Mouse (Mus musculus) urinary bladder, postnatal 14 days (tissue): ENCODE measurements at regions not wholly inside any gene's neighbourhood (a gene's known extent, or its start where the extent isn't known, plus 50 kb on each side); places are given as distances from the start of the nearest gene placed in this dataset.

Experiments
- DNase-seq: peaks from one replicate; pipeline ENCODE4 v3.0.0; 2021; ENCODE audit warnings: low spot score

GRCm38 (mm10) chr4:7228980-7229379 lies 1009.9 kb downstream of the Car8 start:
- DNase-seq: no peak

DNA sequence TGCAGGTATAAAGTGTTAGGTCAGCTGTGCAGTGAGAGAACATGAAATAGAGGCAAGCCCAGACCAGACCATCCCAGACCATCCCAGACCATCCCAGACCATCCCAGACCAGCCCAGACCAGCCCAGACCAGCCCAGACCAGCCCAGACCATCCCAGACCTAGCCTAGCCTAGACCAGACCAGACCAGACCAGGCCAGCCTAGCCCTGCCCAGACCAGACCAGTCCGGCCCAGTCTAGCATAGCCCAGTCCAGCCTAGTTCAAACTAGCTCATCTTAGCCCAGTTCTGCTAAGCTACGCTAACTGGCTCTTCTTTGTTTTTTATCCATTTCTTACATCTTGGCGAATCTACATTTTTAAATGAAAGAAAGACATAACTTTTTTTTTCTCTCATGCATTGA lies 1015.9 kb downstream of the Car8 start:
- DNase-seq: no peak

GRCm38 (mm10) chr4:7220426-7220825 lies 1018.4 kb downstream of the Car8 start:
- no peak for DNase-seq

GRCm38 (mm10) chr4:7215048-7216030 lies 1023.5 kb downstream of the Car8 start:
- no peak for DNase-seq

- no peak for DNase-seq
These were observed 1031.9 kb downstream of the Car8 start for GRCm38 (mm10) chr4:7206987-7207386.

GRCm38 (mm10) chr4:7201816-7202215 lies 1037.0 kb downstream of the Car8 start:
- DNase-seq: no peak

DNA sequence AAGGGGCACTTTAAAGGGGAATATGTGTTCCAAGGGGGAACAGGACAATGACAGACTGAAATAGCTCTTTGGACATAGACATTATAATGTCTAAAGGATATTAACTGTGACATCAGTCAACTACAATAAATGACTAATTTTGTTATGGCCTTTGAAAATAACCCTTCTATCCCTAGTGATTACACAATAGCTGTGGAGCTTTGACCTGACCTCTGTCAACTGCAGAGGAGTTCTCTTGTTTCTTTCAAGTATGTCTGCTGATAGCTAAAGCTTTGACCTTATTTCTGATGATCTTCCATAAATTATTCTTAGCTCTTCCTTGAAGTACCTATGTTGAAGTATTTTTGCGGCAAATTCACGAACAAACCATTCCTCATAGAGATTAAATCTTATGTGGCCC lies 1038.9 kb downstream of the Car8 start:
- no peak for DNase-seq

DNA sequence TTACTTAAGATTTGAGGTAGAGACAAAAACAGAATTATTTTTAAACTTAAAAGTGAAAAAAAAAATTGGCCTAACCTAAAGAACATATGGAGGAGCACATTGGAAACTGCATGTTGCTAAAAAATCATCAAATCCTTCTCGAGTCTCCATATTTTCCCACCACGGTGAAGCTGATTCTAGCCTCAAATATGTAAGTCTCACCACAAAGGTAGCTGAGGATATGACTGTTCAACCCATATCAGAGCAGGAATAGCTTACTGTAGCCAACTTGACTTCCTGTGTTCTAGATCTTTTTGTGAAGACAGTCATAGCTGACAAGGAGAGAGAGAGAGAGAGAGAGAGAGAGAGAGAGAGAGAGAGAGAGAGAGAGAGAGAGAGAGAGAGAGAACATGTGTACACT lies 1039.8 kb downstream of the Car8 start:
- DNase-seq: no peak

- DNase-seq: no peak
These were observed 1042.3 kb downstream of the Car8 start for GRCm38 (mm10) chr4:7196570-7196969.

DNA sequence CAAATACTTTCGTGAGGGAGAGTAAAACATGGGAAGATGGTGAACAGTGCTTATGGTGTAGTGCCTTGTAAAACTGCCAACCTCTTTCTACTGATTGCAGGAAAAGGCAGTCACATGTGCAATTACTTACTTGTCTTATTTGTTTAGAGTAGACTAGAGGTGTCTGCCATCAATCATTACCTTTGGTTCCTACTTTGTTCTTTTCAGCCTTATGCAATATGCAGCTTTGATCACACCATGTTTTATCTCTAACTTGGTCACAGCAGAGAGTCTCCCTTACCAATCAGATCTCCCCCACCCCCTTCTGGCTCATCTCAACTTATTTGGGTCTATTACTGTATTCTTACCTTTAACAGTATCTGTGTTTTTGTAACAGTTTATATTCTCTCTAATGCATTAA lies 1043.2 kb downstream of the Car8 start:
- DNase-seq: no peak

DNA sequence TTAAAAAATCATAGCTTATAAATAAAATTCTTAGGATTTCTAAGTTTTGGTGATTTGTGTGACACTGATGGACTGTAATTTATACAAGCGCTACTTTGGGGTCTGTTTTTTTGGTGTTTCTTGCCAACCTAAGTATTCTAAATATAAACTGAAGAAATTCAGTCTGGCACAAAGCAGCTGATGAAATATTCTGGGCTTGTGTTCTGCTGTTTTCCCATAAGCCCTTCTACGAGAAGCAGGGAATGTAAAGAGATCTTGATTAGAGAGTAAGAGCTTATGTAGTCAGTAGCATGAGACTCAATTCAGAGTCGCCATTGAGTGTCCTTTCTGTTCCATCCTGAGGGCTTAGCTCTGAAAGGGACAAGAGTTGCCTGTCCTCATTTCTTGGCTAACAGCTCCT lies 1046.9 kb downstream of the Car8 start:
- DNase-seq: no peak

GRCm38 (mm10) chr4:7191228-7191627 lies 1047.6 kb downstream of the Car8 start:
- DNase-seq: no peak

- DNase-seq: no peak
These were observed 1063.8 kb downstream of the Car8 start for GRCm38 (mm10) chr4:7175030-7175429.

- DNase-seq: no peak
These were observed 1066.1 kb downstream of the Car8 start for GRCm38 (mm10) chr4:7172528-7173306.

DNA sequence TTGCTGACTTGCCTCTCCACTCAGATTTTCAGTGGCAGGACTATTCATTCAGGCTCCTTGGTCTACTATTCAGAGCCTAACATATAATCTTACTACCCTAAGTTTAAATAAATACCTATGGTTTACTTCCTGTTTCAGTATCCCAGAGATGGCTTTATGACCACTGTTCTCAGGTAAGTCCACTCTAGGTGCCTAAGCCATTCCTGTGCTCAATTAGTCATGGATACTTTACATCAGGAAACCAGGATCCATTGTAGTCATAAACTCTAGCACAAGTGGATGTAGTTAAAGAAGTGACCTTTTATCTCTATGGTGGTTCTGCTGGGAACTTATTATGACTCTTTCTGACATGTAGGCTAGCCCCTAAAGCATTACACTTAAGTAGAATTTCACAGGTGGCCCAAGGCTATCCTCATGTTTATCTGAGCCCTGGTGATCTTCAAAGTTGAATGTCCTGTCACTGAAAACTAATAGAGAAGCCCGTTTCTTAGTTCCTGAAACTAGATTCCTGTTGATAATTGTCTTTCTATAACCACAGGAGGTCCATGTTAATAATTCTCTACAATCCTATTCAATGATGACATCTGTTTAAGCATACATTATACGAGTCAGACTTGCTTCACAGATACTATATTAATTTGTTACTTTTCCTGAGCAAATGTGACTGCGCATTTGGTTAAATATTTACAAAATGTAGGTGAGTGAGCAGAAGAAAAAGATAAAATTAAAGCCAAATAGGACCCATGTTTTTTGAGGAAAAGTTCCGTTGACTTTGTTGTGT lies 1067.0 kb downstream of the Car8 start:
- DNase-seq: no peak

- DNase-seq: no peak
These were observed 1077.4 kb downstream of the Car8 start for GRCm38 (mm10) chr4:7161411-7161810.

DNA sequence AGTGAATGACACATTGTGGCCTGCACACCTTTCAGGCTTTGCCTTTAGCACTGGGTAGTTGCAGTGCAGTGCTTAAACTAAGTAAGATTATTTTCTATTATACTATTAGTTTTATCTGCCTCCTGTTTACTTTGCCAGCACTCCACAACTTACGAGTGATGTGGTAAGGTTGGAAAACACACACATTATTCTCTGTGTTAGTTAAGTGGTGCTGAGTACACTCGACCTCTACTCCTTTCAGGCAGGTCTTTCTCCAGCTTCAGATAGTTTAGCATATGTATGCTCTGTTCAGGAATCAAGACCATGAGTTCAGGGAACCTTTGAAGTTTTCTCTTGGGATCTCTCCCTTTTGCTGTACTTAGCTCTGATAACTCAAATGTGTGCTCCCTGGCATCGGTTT lies 1081.0 kb downstream of the Car8 start:
- DNase-seq: no peak

GRCm38 (mm10) chr4:7154256-7154655 lies 1084.6 kb downstream of the Car8 start:
- DNase-seq: no peak

DNA sequence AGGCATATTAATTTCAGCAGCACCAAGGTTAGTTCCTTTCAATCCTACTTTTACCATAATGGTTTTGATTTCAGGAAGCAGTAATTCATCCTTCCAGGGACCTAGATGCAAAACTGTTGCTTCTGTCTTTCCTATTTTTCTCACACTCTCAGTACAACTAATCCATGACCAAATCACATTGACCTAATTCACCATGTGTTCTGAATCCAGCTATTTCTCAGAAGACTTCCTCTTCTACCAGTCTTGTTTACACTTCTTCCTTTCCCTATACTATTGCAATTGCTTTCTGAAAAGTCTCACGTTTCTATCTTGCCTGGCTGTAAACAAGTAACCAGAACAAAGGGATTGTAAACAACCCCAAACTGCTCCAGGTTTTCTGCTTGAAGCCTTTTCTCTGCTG lies 1085.0 kb downstream of the Car8 start:
- DNase-seq: no peak

GRCm38 (mm10) chr4:7145756-7146155 lies 1093.1 kb downstream of the Car8 start:
- DNase-seq: no peak

- no peak for DNase-seq
These were observed 1094.6 kb downstream of the Car8 start for GRCm38 (mm10) chr4:7144215-7144614.

- no peak for DNase-seq
These were observed 1095.2 kb downstream of the Car8 start for GRCm38 (mm10) chr4:7143676-7144075.
